Mouse (Mus musculus) G1E (cell line): ENCODE measurements at regions not wholly inside any gene's neighbourhood (a gene's known extent, or its start where the extent isn't known, plus 50 kb on each side); places are given as distances from the start of the nearest gene placed in this dataset.

Experiments
- CTCF ChIP-seq: IDR thresholded peaks from 2 replicates; pipeline ENCODE4 v1.5.1; 2012; ENCODE audit warnings: low read depth, low read length, inconsistent platforms, mixed read lengths
- GATA1 ChIP-seq: IDR thresholded peaks from 2 replicates; pipeline ENCODE4 v1.6.1; 2012; ENCODE audit warnings: borderline replicate concordance, low read length, inconsistent platforms, mixed read lengths
- GATA2 ChIP-seq: IDR thresholded peaks from 2 replicates; pipeline ENCODE4 v1.6.1; 2012; ENCODE audit warnings: low read depth, low read length, inconsistent platforms, borderline replicate concordance
- POLR2AphosphoS5 ChIP-seq: IDR thresholded peaks from 2 replicates; pipeline ENCODE4 v1.6.1; 2012; ENCODE audit warnings: low read depth, low read length, inconsistent platforms; ENCODE audit not compliant: insufficient replicate concordance
- TAL1 ChIP-seq: conservative IDR thresholded peaks from 2 replicates; pipeline ENCODE4 v1.6.1; 2012; ENCODE audit warnings: low read depth, low read length, inconsistent platforms, mixed read lengths

GRCm38 (mm10) chr13:31715683-31716082 lies 90.1 kb downstream of the Foxf2 start:
- TF ChIP-seq CTCF (no peak), GATA1 (no peak), TAL1 (no peak), POLR2AphosphoS5 (no peak), GATA2 (no peak)
